Mouse (Mus musculus) hindbrain, embryonic 14.5 days (tissue): ENCODE data around the gene Zc2hc1b. TPM values are rescaled to one million over a fixed set of nuclear protein-coding genes. Genes with fewer than 3 reads are reported as not detected.

Source experiments
- ATAC-seq: fragments of 200-750 bp; cut with Nextera tagmentation; 2 replicates; pipeline ENCODE4 v1.8.0; 2017; ENCODE audit warnings: moderate number of reproducible peaks, mild to moderate bottlenecking, moderate TSS enrichment, moderate library complexity; ENCODE audit not compliant: low FRiP score
- DNase-seq: peaks from one replicate; pipeline ENCODE4 v3.0.0-alpha.2; 2015; ENCODE audit warnings: low spot score
- H3K27ac ChIP-seq: fragments of 300-500 bp; sonication (generic); 2 replicates; pipeline ENCODE4 v1.5.1; 2014; ENCODE audit warnings: mild to moderate bottlenecking, moderate library complexity
- H3K27me3 ChIP-seq: fragments of 300-500 bp; sonication (generic); 2 replicates; pipeline ENCODE4 v1.6.1; 2014; ENCODE audit warnings: mild to moderate bottlenecking, low read length, mixed read lengths; ENCODE audit not compliant: control insufficient read depth, insufficient read depth
- H3K36me3 ChIP-seq: fragments of 300-500 bp; sonication (generic); replicated peaks from 2 replicates; pipeline ENCODE4 v1.6.1; 2014; ENCODE audit not compliant: control insufficient read depth, insufficient read depth
- H3K4me1 ChIP-seq: fragments of 300-500 bp; sonication (generic); replicated peaks from 2 replicates; pipeline ENCODE4 v1.6.1; 2014; ENCODE audit warnings: antibody characterized with exemption, low read length, mixed read lengths; ENCODE audit not compliant: control insufficient read depth, insufficient read depth
- H3K4me2 ChIP-seq: fragments of 300-500 bp; sonication (generic); replicated peaks from 2 replicates; pipeline ENCODE4 v1.6.1; 2014; ENCODE audit warnings: mild to moderate bottlenecking, moderate library complexity
- H3K4me3 ChIP-seq: fragments of 300-500 bp; sonication (generic); replicated peaks from 2 replicates; pipeline ENCODE4 v1.5.1; 2014; ENCODE audit warnings: mild to moderate bottlenecking, low read length
- H3K9ac ChIP-seq: fragments of 300-500 bp; sonication (generic); 2 replicates; pipeline ENCODE4 v1.6.1; 2014
- H3K9me3 ChIP-seq: fragments of 300-500 bp; sonication (generic); 2 replicates; pipeline ENCODE4 v1.6.1; 2016; ENCODE audit warnings: low read length; ENCODE audit not compliant: control insufficient read depth
- WGBS: fragments of 180-500 bp; shearing (Covaris S2); extraction: QIAGEN DNeasy Blood & Tissue Kit; methylation state at CpG from one replicate; pipeline ENCODE4 v1.1.7; 2014; 5-methylcytosine and 5-hydroxymethylcytosine counted together
- polyA plus RNA-seq: library from polyadenylated mRNA; unstranded; fragments of >200 nt; fragmentation: Nextera tagmentation; extraction: Ambion mirVana; gene quantifications from 2 replicates; pipeline ENCODE4 v1.2.1, GENCODE M21; 2014

Zc2hc1b gene
- polyA plus RNA-seq, 1 experiment from 2014 or later, result not detected

- DNase-seq, result no peak
- Histone ChIP-seq H3K9ac (no peak overlapping the region), H3K4me1 (peaks cover 19% of the 10 kb centered on the region), H3K36me3 (no peaks in the 10 kb centered on the region), H3K27me3 (no peaks in the 10 kb centered on the region), H3K9me3 (no peaks in the 10 kb centered on the region), H3K4me2 (no peak overlapping the region), H3K27ac (no peak overlapping the region), H3K4me3 (no peak overlapping the region)
- 77% methylated on average over 1 of the region's 1 CpGs for WGBS
- no peak for ATAC-seq
These were observed 68.0 kb downstream of the Zc2hc1b start for GRCm38 (mm10) chr10:13109781-13110180.

DNA sequence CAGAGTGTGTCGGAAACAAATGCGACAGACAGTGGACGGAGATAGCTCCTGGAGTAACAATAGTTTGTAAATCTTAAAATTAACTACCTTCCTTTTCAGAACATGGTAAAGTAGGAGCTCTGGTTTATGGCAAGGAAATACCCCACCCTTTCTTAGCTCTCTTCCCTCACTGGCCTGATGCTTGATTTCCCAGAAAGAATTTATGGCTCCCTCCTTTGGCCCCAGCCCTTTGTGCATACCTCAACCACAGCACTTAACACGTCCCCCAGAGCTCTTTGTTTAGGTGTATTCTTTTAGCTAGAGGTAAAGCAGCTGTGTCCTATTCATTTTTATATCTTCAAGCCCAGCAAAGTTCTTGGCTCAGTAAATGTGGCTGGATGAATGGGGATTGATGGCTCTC, 69.0 kb downstream of the Zc2hc1b start:
- no peak overlapping the region for H3K4me2 ChIP-seq
- DNase-seq, result no peak
- H3K4me3 ChIP-seq, result no peak overlapping the region
- H3K4me1 ChIP-seq, result peaks cover 16% of the 10 kb centered on the region; the same call in 1 of the 2 replicates
- H3K9ac ChIP-seq, result no peak overlapping the region
- H3K27me3 ChIP-seq, result no peaks in the 10 kb centered on the region
- H3K36me3 ChIP-seq, result no peaks in the 10 kb centered on the region
- no peaks in the 10 kb centered on the region for H3K9me3 ChIP-seq
- ATAC-seq, result no peak
- H3K27ac ChIP-seq, result no peak overlapping the region
- WGBS, result 22% methylated on average over 4 of the region's 4 CpGs

DNA sequence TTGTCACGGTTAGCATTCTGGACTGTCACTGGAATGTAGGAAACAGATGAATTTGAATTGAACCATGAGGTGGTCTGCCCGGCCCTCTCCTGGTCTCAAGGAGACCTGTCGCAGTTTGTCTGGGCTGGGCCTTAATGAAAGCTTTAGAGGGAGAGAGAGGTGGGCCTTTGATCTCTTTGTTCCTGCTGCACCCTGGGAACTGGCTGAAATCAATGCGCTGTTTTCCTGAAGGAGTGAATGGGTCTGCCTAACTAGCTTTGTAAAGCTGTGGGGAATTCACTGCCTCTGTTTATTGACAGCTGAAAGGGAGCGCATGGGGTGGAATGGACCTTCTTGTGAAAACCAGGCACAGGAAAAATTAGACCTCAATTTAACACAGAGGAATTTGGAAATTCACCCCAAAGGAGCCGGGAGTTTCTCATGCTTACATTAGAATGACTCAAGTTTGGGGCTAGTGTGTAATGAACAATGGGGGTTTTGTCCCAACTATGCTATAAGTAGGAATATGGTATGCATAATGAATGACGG, 69.7 kb downstream of the Zc2hc1b start:
- H3K9me3 ChIP-seq, result no peaks in the 10 kb centered on the region
- 6% methylated on average over 7 of the region's 7 CpGs for WGBS
- H3K4me3 ChIP-seq, result no peak overlapping the region
- H3K27me3 ChIP-seq, result no peaks in the 10 kb centered on the region
- H3K4me2 ChIP-seq, result no peak overlapping the region
- H3K36me3 ChIP-seq, result no peaks in the 10 kb centered on the region
- DNase-seq (peak; percentile 29), ATAC-seq (peak; percentile 79)
- H3K27ac ChIP-seq, result peak overlapping the region; percentile 32; the same call in 1 of the 2 replicates
- no peak overlapping the region for H3K9ac ChIP-seq
- H3K4me1 ChIP-seq, result peaks cover 16% of the 10 kb centered on the region; the same call in 1 of the 2 replicates

DNA sequence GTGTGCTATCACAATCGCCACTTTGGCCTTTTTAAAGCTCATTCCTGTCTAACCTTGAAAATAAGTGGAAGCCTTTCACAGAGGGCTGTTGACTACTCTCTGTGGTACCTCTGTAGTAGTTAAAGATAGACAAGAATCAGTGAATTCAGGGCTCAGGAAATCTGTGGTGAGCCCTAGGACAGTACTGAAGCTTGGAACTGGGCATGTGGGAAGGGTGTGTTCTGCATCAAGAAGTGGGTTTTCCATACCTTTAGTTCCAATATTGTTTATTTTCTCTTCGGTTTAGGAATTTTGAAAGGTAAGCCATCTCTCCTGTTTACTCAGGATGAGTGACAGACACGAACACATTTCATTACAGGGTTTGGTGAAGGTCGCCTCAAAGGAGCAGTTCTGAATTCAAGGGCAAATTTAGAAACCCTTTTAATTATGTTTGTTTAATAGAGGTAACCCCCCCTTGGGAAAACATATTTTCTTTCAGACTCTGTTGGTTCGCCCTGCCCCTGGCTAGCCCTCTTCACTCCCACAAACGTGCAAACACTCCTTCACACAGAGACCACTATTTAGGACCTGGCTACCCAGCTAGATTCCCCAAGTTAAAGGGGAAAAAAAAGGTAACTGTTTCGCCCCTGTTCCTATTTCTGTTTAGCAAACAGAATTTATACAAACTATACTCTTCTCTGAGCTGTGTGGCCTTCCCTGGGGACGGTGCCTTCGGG, 70.8 kb downstream of the Zc2hc1b start:
- ATAC-seq (no peak), DNase-seq (no peak)
- Histone ChIP-seq H3K4me1 (peaks cover 16% of the 10 kb centered on the region; the same call in 1 of the 2 replicates), H3K9ac (no peak overlapping the region), H3K9me3 (no peaks in the 10 kb centered on the region), H3K4me2 (no peak overlapping the region), H3K4me3 (no peak overlapping the region), H3K27me3 (no peaks in the 10 kb centered on the region), H3K27ac (no peak overlapping the region), H3K36me3 (no peaks in the 10 kb centered on the region)
- WGBS, result 58% methylated on average over 9 of the region's 9 CpGs

DNA sequence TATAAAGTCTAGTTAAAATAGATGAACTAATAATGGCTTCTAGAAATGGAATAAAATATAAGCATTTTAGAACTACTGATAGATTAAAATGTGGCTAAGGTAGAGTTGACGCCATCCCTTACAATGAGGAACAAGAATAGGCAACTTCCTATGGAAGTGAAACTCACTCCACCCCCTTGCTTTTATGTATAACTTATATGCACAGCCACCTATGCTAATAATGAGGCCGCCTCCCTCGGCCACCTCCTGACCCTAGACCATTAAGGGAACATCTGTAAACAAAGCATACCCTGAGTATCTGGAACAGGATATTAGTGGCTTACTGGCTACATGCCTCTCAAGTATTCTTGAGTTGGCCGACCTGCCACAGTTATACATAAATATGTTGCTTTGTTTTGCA, 74.0 kb downstream of the Zc2hc1b start:
- no peaks in the 10 kb centered on the region for H3K27me3 ChIP-seq
- H3K4me1 ChIP-seq, result peaks cover 16% of the 10 kb centered on the region; the same call in 1 of the 2 replicates
- ATAC-seq (no peak), DNase-seq (no peak)
- H3K4me3 ChIP-seq, result no peak overlapping the region
- no peak overlapping the region for H3K4me2 ChIP-seq
- no peak overlapping the region for H3K27ac ChIP-seq
- WGBS, result 81% methylated on average over 4 of the region's 4 CpGs
- no peaks in the 10 kb centered on the region for H3K9me3 ChIP-seq
- no peaks in the 10 kb centered on the region for H3K36me3 ChIP-seq
- H3K9ac ChIP-seq, result no peak overlapping the region

- Histone ChIP-seq H3K9ac (no peak overlapping the region), H3K27ac (no peak overlapping the region), H3K27me3 (no peaks in the 10 kb centered on the region), H3K36me3 (no peaks in the 10 kb centered on the region), H3K4me1 (0 out of 2 replicates have a peak, but pooled peaks cover 2% of the 10 kb centered on the region), H3K4me2 (no peak overlapping the region), H3K9me3 (no peaks in the 10 kb centered on the region), H3K4me3 (no peak overlapping the region)
- 74% methylated on average over 4 of the region's 4 CpGs for WGBS
- DNase-seq, result no peak
- ATAC-seq, result no peak
These were observed 75.5 kb downstream of the Zc2hc1b start for GRCm38 (mm10) chr10:13102360-13102759.

DNA sequence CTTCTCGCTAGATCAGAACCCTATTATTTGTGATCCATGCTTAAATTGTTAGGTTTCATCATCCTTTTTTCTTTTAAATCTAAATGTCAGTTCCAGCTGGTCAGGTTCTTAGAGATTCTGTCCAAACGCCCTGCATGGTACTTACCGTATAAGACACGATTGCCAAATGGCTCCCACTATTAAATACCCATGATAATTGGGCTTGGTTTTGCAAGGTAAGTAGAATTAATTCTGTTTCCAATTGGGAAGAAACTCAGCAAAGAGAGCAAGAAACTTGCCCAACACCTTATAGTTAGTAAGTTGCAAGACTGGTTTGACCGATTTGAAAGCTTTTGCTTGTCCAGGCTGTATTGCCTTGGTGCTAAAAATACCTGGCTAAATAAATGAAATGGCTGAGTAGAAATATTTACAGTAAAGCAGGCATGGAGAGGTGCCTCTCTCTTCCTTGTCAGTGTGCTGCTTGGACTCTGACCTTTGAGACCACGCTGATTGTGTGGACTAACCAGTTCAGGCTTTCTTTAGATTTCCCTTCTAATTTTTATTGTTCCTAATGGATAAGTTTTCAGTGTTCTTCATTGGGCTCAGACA, 77.7 kb downstream of the Zc2hc1b start:
- Histone ChIP-seq H3K4me3 (no peak overlapping the region), H3K9ac (no peak overlapping the region), H3K4me2 (no peak overlapping the region), H3K36me3 (no peaks in the 10 kb centered on the region), H3K4me1 (no peaks in the 10 kb centered on the region), H3K27me3 (no peaks in the 10 kb centered on the region), H3K9me3 (no peaks in the 10 kb centered on the region), H3K27ac (no peak overlapping the region)
- DNase-seq (no peak), ATAC-seq (no peak)
- WGBS, result 87% methylated on average over 6 of the region's 6 CpGs

Other genes starting within 250 kb of the Zc2hc1b start
- gene Stx11, start 213.7 kb downstream of the Zc2hc1b start, polyA plus RNA-seq, result 2.0 and 3.7 TPM in 2 replicates
- gene Sf3b5, start 172.7 kb downstream of the Zc2hc1b start, polyA plus RNA-seq, result 25.9 and 28.1 TPM in 2 replicates
- gene Plagl1, start 117.5 kb downstream of the Zc2hc1b start, polyA plus RNA-seq, result 40.8 and 44.1 TPM in 2 replicates
- 30.5 and 34.9 TPM in 2 replicates for gene Ltv1, start 15.1 kb upstream of the Zc2hc1b start, polyA plus RNA-seq